Mouse (Mus musculus): Measurements from ENCODE around the gene Spaca4. TPM values are rescaled to one million over a fixed set of nuclear protein-coding genes. Genes with fewer than 3 reads are reported as not detected.

The Spaca4 gene
- polyA plus RNA-seq (2014; fragmentation: Illumina TruSeq; extraction: RNeasy Lipid Tissue Mini Kit (QIAGEN cat#74804); ENCODE audit: low read depth, low replicate concordance), result not detected

GRCm38 (mm10) chr7:45725713-45726112 lies at the start of gene Spaca4:
Gene Spaca4, minus strand, starts transcription at chr7:45725813.

GRCm38 (mm10) chr7:45720413-45721233 lies 5.0 kb downstream of the Spaca4 start, which contains the start of gene Fam83e:
Gene Fam83e, plus strand, starts transcription at chr7:45721212.

GRCm38 (mm10) chr7:45717918-45718297 lies 7.7 kb downstream of the Spaca4 start, which contains the start of gene Sphk2:
Gene Sphk2, minus strand, starts transcription at chr7:45718002.

GRCm38 (mm10) chr7:45715090-45715708 lies 10.4 kb downstream of the Spaca4 start, which contains the start of gene Rpl18:
Gene Rpl18, plus strand, starts transcription at chr7:45715457.

GRCm38 (mm10) chr7:45704730-45705442 lies 20.7 kb downstream of the Spaca4 start, which contains the start of gene Dbp:
Gene Dbp, plus strand, starts transcription at chr7:45705088.

GRCm38 (mm10) chr7:45699523-45700141 lies 26.0 kb downstream of the Spaca4 start, which contains the start of gene Car11:
Gene Car11, plus strand, starts transcription at chr7:45699843.

GRCm38 (mm10) chr7:45693921-45694591 lies 31.6 kb downstream of the Spaca4 start, which contains the start of gene Sec1:
Gene Sec1, minus strand, starts transcription at chr7:45694402.

GRCm38 (mm10) chr7:45683396-45684050 lies 42.1 kb downstream of the Spaca4 start, which contains the start of gene Ntn5:
Gene Ntn5, plus strand, starts transcription at chr7:45684022.

Other genes starting within 250 kb of the Spaca4 start
- not detected for gene Tulp2, start 243.9 kb downstream of the Spaca4 start, polyA plus RNA-seq (2014; fragmentation: Illumina TruSeq; extraction: RNeasy Lipid Tissue Mini Kit (QIAGEN cat#74804); ENCODE audit: low read depth, low replicate concordance)
- gene Gm45808, start 239.0 kb downstream of the Spaca4 start, polyA plus RNA-seq (2014; fragmentation: Illumina TruSeq; extraction: RNeasy Lipid Tissue Mini Kit (QIAGEN cat#74804); ENCODE audit: low read depth, low replicate concordance), result not detected
- 3.8 TPM for gene Dhdh, start 237.0 kb downstream of the Spaca4 start, polyA plus RNA-seq (2014; fragmentation: Illumina TruSeq; extraction: RNeasy Lipid Tissue Mini Kit (QIAGEN cat#74804); ENCODE audit: low read depth, low replicate concordance)
- 82.6 TPM for gene Nucb1, start 215.4 kb downstream of the Spaca4 start, polyA plus RNA-seq (2014; fragmentation: Illumina TruSeq; extraction: RNeasy Lipid Tissue Mini Kit (QIAGEN cat#74804); ENCODE audit: low read depth, low replicate concordance)
- 1.0 TPM for gene Ppp1r15a, start 199.5 kb downstream of the Spaca4 start, polyA plus RNA-seq (2014; fragmentation: Illumina TruSeq; extraction: RNeasy Lipid Tissue Mini Kit (QIAGEN cat#74804); ENCODE audit: low read depth, low replicate concordance)
- 0.25 TPM for gene Plekha4, start 199.5 kb downstream of the Spaca4 start, polyA plus RNA-seq (2014; fragmentation: Illumina TruSeq; extraction: RNeasy Lipid Tissue Mini Kit (QIAGEN cat#74804); ENCODE audit: low read depth, low replicate concordance)
- not detected for gene Hsd17b14, start 170.9 kb downstream of the Spaca4 start, polyA plus RNA-seq (2014; fragmentation: Illumina TruSeq; extraction: RNeasy Lipid Tissue Mini Kit (QIAGEN cat#74804); ENCODE audit: low read depth, low replicate concordance)
- gene Bcat2, start 155.7 kb downstream of the Spaca4 start, polyA plus RNA-seq (2014; fragmentation: Illumina TruSeq; extraction: RNeasy Lipid Tissue Mini Kit (QIAGEN cat#74804); ENCODE audit: low read depth, low replicate concordance), result 2.6 TPM
- gene Fgf21, start 110.3 kb downstream of the Spaca4 start, polyA plus RNA-seq (2014; fragmentation: Illumina TruSeq; extraction: RNeasy Lipid Tissue Mini Kit (QIAGEN cat#74804); ENCODE audit: low read depth, low replicate concordance), result not detected
- gene Fut1, start 108.5 kb downstream of the Spaca4 start, polyA plus RNA-seq (2014; fragmentation: Illumina TruSeq; extraction: RNeasy Lipid Tissue Mini Kit (QIAGEN cat#74804); ENCODE audit: low read depth, low replicate concordance), result 0.38 TPM
- not detected for gene Izumo1, start 104.0 kb downstream of the Spaca4 start, polyA plus RNA-seq (2014; fragmentation: Illumina TruSeq; extraction: RNeasy Lipid Tissue Mini Kit (QIAGEN cat#74804); ENCODE audit: low read depth, low replicate concordance)
- not detected for gene Rasip1, start 98.3 kb downstream of the Spaca4 start, polyA plus RNA-seq (2014; fragmentation: Illumina TruSeq; extraction: RNeasy Lipid Tissue Mini Kit (QIAGEN cat#74804); ENCODE audit: low read depth, low replicate concordance)
- 0.19 TPM for gene Mamstr, start 85.8 kb downstream of the Spaca4 start, polyA plus RNA-seq (2014; fragmentation: Illumina TruSeq; extraction: RNeasy Lipid Tissue Mini Kit (QIAGEN cat#74804); ENCODE audit: low read depth, low replicate concordance)
- 61.8 TPM for gene Fut2, start 59.4 kb downstream of the Spaca4 start, polyA plus RNA-seq (2014; fragmentation: Illumina TruSeq; extraction: RNeasy Lipid Tissue Mini Kit (QIAGEN cat#74804); ENCODE audit: low read depth, low replicate concordance)
- not detected for gene Ntn5, start 41.8 kb downstream of the Spaca4 start, polyA plus RNA-seq (2014; fragmentation: Illumina TruSeq; extraction: RNeasy Lipid Tissue Mini Kit (QIAGEN cat#74804); ENCODE audit: low read depth, low replicate concordance)
- gene Sec1, start 31.4 kb downstream of the Spaca4 start, polyA plus RNA-seq (2014; fragmentation: Illumina TruSeq; extraction: RNeasy Lipid Tissue Mini Kit (QIAGEN cat#74804); ENCODE audit: low read depth, low replicate concordance), result not detected
- gene Car11, start 26.0 kb downstream of the Spaca4 start, polyA plus RNA-seq (2014; fragmentation: Illumina TruSeq; extraction: RNeasy Lipid Tissue Mini Kit (QIAGEN cat#74804); ENCODE audit: low read depth, low replicate concordance), result not detected
- gene Dbp, start 20.7 kb downstream of the Spaca4 start, polyA plus RNA-seq (2014; fragmentation: Illumina TruSeq; extraction: RNeasy Lipid Tissue Mini Kit (QIAGEN cat#74804); ENCODE audit: low read depth, low replicate concordance), result 2.9 TPM
- 2.1 TPM for gene Rpl18, start 10.4 kb downstream of the Spaca4 start, polyA plus RNA-seq (2014; fragmentation: Illumina TruSeq; extraction: RNeasy Lipid Tissue Mini Kit (QIAGEN cat#74804); ENCODE audit: low read depth, low replicate concordance)
- gene Sphk2, start 7.8 kb downstream of the Spaca4 start, polyA plus RNA-seq (2014; fragmentation: Illumina TruSeq; extraction: RNeasy Lipid Tissue Mini Kit (QIAGEN cat#74804); ENCODE audit: low read depth, low replicate concordance), result 0.66 TPM
- 55.9 TPM for gene Fam83e, start 4.6 kb downstream of the Spaca4 start, polyA plus RNA-seq (2014; fragmentation: Illumina TruSeq; extraction: RNeasy Lipid Tissue Mini Kit (QIAGEN cat#74804); ENCODE audit: low read depth, low replicate concordance)
- not detected for gene Lmtk3, start 57.9 kb upstream of the Spaca4 start, polyA plus RNA-seq (2014; fragmentation: Illumina TruSeq; extraction: RNeasy Lipid Tissue Mini Kit (QIAGEN cat#74804); ENCODE audit: low read depth, low replicate concordance)
- 2.6 TPM for gene Sult2b1, start 58.9 kb upstream of the Spaca4 start, polyA plus RNA-seq (2014; fragmentation: Illumina TruSeq; extraction: RNeasy Lipid Tissue Mini Kit (QIAGEN cat#74804); ENCODE audit: low read depth, low replicate concordance)
- gene Cyth2, start 88.8 kb upstream of the Spaca4 start, polyA plus RNA-seq (2014; fragmentation: Illumina TruSeq; extraction: RNeasy Lipid Tissue Mini Kit (QIAGEN cat#74804); ENCODE audit: low read depth, low replicate concordance), result 17.2 TPM
- not detected for gene Kcnj14, start 99.0 kb upstream of the Spaca4 start, polyA plus RNA-seq (2014; fragmentation: Illumina TruSeq; extraction: RNeasy Lipid Tissue Mini Kit (QIAGEN cat#74804); ENCODE audit: low read depth, low replicate concordance)
- gene Grwd1, start 105.1 kb upstream of the Spaca4 start, polyA plus RNA-seq (2014; fragmentation: Illumina TruSeq; extraction: RNeasy Lipid Tissue Mini Kit (QIAGEN cat#74804); ENCODE audit: low read depth, low replicate concordance), result not detected
- gene Kdelr1, start 147.0 kb upstream of the Spaca4 start, polyA plus RNA-seq (2014; fragmentation: Illumina TruSeq; extraction: RNeasy Lipid Tissue Mini Kit (QIAGEN cat#74804); ENCODE audit: low read depth, low replicate concordance), result 98.6 TPM
- gene Grin2d, start 152.6 kb upstream of the Spaca4 start, polyA plus RNA-seq (2014; fragmentation: Illumina TruSeq; extraction: RNeasy Lipid Tissue Mini Kit (QIAGEN cat#74804); ENCODE audit: low read depth, low replicate concordance), result not detected
- not detected for gene Syngr4, start 170.9 kb upstream of the Spaca4 start, polyA plus RNA-seq (2014; fragmentation: Illumina TruSeq; extraction: RNeasy Lipid Tissue Mini Kit (QIAGEN cat#74804); ENCODE audit: low read depth, low replicate concordance)
- gene Tmem143, start 171.1 kb upstream of the Spaca4 start, polyA plus RNA-seq (2014; fragmentation: Illumina TruSeq; extraction: RNeasy Lipid Tissue Mini Kit (QIAGEN cat#74804); ENCODE audit: low read depth, low replicate concordance), result 0.63 TPM
- not detected for gene Emp3, start 195.6 kb upstream of the Spaca4 start, polyA plus RNA-seq (2014; fragmentation: Illumina TruSeq; extraction: RNeasy Lipid Tissue Mini Kit (QIAGEN cat#74804); ENCODE audit: low read depth, low replicate concordance)
- gene Ccdc114, start 198.3 kb upstream of the Spaca4 start, polyA plus RNA-seq (2014; fragmentation: Illumina TruSeq; extraction: RNeasy Lipid Tissue Mini Kit (QIAGEN cat#74804); ENCODE audit: low read depth, low replicate concordance), result 1.2 TPM

Measured in sigmoid colon, adult 10 weeks (tissue).